Mouse (Mus musculus): ENCODE results near the gene Gm20388.

Gm20388 gene

GRCm38 (mm10) chr8:121115136-121115535, 1204.5 kb downstream of the Gm20388 start:
- peak; percentile 38 for DNase-seq (ENCODE audit: low read depth, low spot score)

- peak; percentile 98 for DNase-seq (ENCODE audit: low read depth, low spot score)
Observed at GRCm38 (mm10) chr8:121115948-121116347, 1205.3 kb downstream of the Gm20388 start, which contains the start of gene Foxc2. Gene Foxc2 (plus strand): TSS chr8:121116171.

GRCm38 (mm10) chr8:121116591-121117185, 1206.0 kb downstream of the Gm20388 start:
- DNase-seq (ENCODE audit: low read depth, low spot score) = peak; percentile 73

GRCm38 (mm10) chr8:121117186-121117651, 1206.6 kb downstream of the Gm20388 start:
- DNase-seq (ENCODE audit: low read depth, low spot score) = peak; percentile 39

GRCm38 (mm10) chr8:121117906-121118305, 1207.3 kb downstream of the Gm20388 start:
- peak; percentile 48 for DNase-seq (ENCODE audit: low read depth, low spot score)

GRCm38 (mm10) chr8:121118634-121119420, 1208.2 kb downstream of the Gm20388 start:
- no peak for DNase-seq (ENCODE audit: low read depth, low spot score)

GRCm38 (mm10) chr8:121119635-121120455, 1209.2 kb downstream of the Gm20388 start:
- DNase-seq (ENCODE audit: low read depth, low spot score) = no peak

GRCm38 (mm10) chr8:121120456-121121419, 1210.1 kb downstream of the Gm20388 start:
- DNase-seq (ENCODE audit: low read depth, low spot score) = no peak

- no peak for DNase-seq (ENCODE audit: low read depth, low spot score)
Observed at GRCm38 (mm10) chr8:121121704-121122103, 1211.1 kb downstream of the Gm20388 start.

- DNase-seq (ENCODE audit: low read depth, low spot score) = no peak
Observed at GRCm38 (mm10) chr8:121122368-121122767, 1211.7 kb downstream of the Gm20388 start.

- peak; percentile 3 for DNase-seq (ENCODE audit: low read depth, low spot score)
Observed at GRCm38 (mm10) chr8:121123113-121123512, 1212.5 kb downstream of the Gm20388 start.

- DNase-seq (ENCODE audit: low read depth, low spot score) = peak; percentile 61
Observed at GRCm38 (mm10) chr8:121124547-121125239, 1214.1 kb downstream of the Gm20388 start.

GRCm38 (mm10) chr8:121125311-121125876, 1214.8 kb downstream of the Gm20388 start:
- peak; percentile 96 for DNase-seq (ENCODE audit: low read depth, low spot score)

GRCm38 (mm10) chr8:121126191-121126590, 1215.5 kb downstream of the Gm20388 start:
- no peak for DNase-seq (ENCODE audit: low read depth, low spot score)

- no peak for DNase-seq (ENCODE audit: low read depth, low spot score)
Observed at GRCm38 (mm10) chr8:121126694-121127093, 1216.1 kb downstream of the Gm20388 start.

- no peak for DNase-seq (ENCODE audit: low read depth, low spot score)
Observed at GRCm38 (mm10) chr8:121127291-121127701, 1216.7 kb downstream of the Gm20388 start.

GRCm38 (mm10) chr8:121127756-121128375, 1217.2 kb downstream of the Gm20388 start, which contains the start of gene Foxl1:
Gene Foxl1 (plus strand): TSS chr8:121127940.
- no peak for DNase-seq (ENCODE audit: low read depth, low spot score)

- no peak for DNase-seq (ENCODE audit: low read depth, low spot score)
Observed at GRCm38 (mm10) chr8:121128531-121129264, 1218.1 kb downstream of the Gm20388 start.

Data from ES-CJ7 (cell line).